Mouse (Mus musculus) testis, adult 2 months (tissue): ENCODE results near the gene Asb16.

Experiments
- CTCF ChIP-seq: fragments of 200-500 bp; IDR thresholded peaks from 2 replicates; pipeline ENCODE4 v1.5.1; 2012; ENCODE audit warnings: low read depth, mild to moderate bottlenecking, inconsistent platforms, low read length, moderate library complexity; ENCODE audit not compliant: control insufficient read depth, insufficient read depth, insufficient replicate concordance
- POLR2A ChIP-seq: fragments of 200-500 bp; IDR thresholded peaks from 2 replicates; pipeline ENCODE4 v1.6.1; 2012; ENCODE audit warnings: low read depth, mild to moderate bottlenecking, inconsistent platforms, low read length, moderate library complexity; ENCODE audit not compliant: control insufficient read depth

GRCm38 (mm10) chr11:102240636-102241035, 27.9 kb upstream of the Asb16 start:
- TF ChIP-seq CTCF (no peak), POLR2A (no peak)
